Mouse (Mus musculus) midbrain, embryonic 12.5 days (tissue): Measurements from ENCODE around the gene Rexo4. TPM values are rescaled to one million over a fixed set of nuclear protein-coding genes. Genes with fewer than 3 reads are reported as not detected.

Source experiments
- ATAC-seq: fragments of 200-750 bp; cut with Nextera tagmentation; 2 replicates; pipeline ENCODE4 v1.8.0; 2017; ENCODE audit warnings: low read depth, moderate TSS enrichment, moderate library complexity; ENCODE audit not compliant: low FRiP score
- H3K27ac ChIP-seq: fragments of 300-500 bp; sonication (generic); replicated peaks from 2 replicates; pipeline ENCODE4 v1.5.1; 2016; ENCODE audit warnings: mild to moderate bottlenecking
- H3K27me3 ChIP-seq: fragments of 300-500 bp; sonication (generic); 2 replicates; pipeline ENCODE4 v1.6.1; 2016; ENCODE audit warnings: mild to moderate bottlenecking
- H3K36me3 ChIP-seq: fragments of 300-500 bp; sonication (generic); 2 replicates; pipeline ENCODE4 v1.6.1; 2016
- H3K4me1 ChIP-seq: fragments of 300-500 bp; sonication (generic); 2 replicates; pipeline ENCODE4 v1.6.1; 2016
- H3K4me2 ChIP-seq: fragments of 300-500 bp; sonication (generic); replicated peaks from 2 replicates; pipeline ENCODE4 v1.6.1; 2016; ENCODE audit warnings: mild to moderate bottlenecking, moderate library complexity
- H3K4me3 ChIP-seq: fragments of 300-500 bp; sonication (generic); 2 replicates; pipeline ENCODE4 v1.5.1; 2016; ENCODE audit warnings: mild to moderate bottlenecking
- H3K9ac ChIP-seq: fragments of 300-500 bp; sonication (generic); replicated peaks from 2 replicates; pipeline ENCODE4 v1.6.1; 2016; ENCODE audit warnings: mild to moderate bottlenecking, moderate library complexity
- H3K9me3 ChIP-seq: fragments of 300-500 bp; sonication (generic); 2 replicates; pipeline ENCODE4 v1.6.1; 2016; ENCODE audit warnings: mild to moderate bottlenecking
- WGBS: fragments of 180-500 bp; shearing (Covaris S2); methylation state at CpG from one replicate; pipeline ENCODE4 v1.1.7; 2016; 5-methylcytosine and 5-hydroxymethylcytosine counted together
- polyA plus RNA-seq: library from polyadenylated mRNA; unstranded; fragments of >200 nt; fragmentation: Nextera tagmentation; extraction: Ambion mirVana; gene quantifications from 2 replicates; pipeline ENCODE4 v1.2.1, GENCODE M21; 2016

The Rexo4 gene
- polyA plus RNA-seq, 1 experiment from 2014 or later, result 43.0 TPM

DNA sequence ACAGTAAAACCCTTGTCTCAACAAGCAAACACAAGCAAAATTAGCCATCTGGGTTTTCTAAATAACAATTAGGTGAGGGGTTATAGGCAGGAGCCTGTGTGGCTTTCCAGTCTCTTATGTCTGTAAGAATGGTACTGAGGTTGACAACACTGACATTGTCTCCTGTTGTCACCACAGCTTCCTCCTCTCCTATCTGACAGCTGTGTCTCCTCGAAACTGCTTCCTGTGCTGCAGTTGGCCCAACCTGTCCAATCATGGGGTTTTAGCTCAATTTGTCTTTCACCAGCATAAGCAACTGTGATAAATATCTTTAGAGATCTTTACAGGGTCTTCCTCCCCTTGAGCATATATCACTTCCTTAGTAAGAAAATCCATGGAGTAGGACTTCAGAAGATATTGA, 27.8 kb downstream of the Rexo4 start:
- Histone ChIP-seq H3K4me1 (peaks cover 14% of the 10 kb centered on the region), H3K36me3 (no peaks in the 10 kb centered on the region), H3K27me3 (no peaks in the 10 kb centered on the region), H3K9me3 (no peaks in the 10 kb centered on the region), H3K4me3 (no peak overlapping the region), H3K4me2 (no peak overlapping the region), H3K27ac (no peak overlapping the region), H3K9ac (no peak overlapping the region)
- ATAC-seq, result no peak
- WGBS, result 86% methylated on average over 1 of the region's 1 CpGs

DNA sequence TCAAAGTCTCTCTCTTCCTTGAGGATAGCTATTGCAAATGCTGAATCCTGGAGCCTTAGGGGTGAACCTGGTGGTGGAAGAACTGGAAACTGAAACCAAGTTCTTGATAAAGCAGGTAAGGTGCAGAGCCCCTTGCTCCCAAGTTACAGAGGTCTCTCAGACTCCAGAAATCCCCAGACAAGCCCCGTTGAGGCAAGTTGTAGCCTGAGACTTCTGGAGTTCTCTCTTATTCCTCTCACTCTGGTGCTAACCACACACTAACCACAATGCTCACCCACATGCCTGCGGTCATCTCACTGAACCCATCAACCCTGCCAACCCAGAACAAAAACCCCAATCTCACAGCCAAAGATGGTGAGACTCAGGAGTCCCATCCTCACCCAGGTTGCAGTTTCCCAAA, 28.9 kb downstream of the Rexo4 start:
- H3K4me3 ChIP-seq, result no peak overlapping the region
- no peaks in the 10 kb centered on the region for H3K9me3 ChIP-seq
- H3K4me2 ChIP-seq, result no peak overlapping the region
- no peak for ATAC-seq
- peaks cover 23% of the 10 kb centered on the region for H3K4me1 ChIP-seq
- H3K27me3 ChIP-seq, result no peaks in the 10 kb centered on the region
- H3K27ac ChIP-seq, result no peak overlapping the region
- 100% methylated on average over 2 of the region's 2 CpGs for WGBS
- H3K36me3 ChIP-seq, result peaks cover 6% of the 10 kb centered on the region; the same call in 1 of the 2 replicates
- H3K9ac ChIP-seq, result no peak overlapping the region

DNA sequence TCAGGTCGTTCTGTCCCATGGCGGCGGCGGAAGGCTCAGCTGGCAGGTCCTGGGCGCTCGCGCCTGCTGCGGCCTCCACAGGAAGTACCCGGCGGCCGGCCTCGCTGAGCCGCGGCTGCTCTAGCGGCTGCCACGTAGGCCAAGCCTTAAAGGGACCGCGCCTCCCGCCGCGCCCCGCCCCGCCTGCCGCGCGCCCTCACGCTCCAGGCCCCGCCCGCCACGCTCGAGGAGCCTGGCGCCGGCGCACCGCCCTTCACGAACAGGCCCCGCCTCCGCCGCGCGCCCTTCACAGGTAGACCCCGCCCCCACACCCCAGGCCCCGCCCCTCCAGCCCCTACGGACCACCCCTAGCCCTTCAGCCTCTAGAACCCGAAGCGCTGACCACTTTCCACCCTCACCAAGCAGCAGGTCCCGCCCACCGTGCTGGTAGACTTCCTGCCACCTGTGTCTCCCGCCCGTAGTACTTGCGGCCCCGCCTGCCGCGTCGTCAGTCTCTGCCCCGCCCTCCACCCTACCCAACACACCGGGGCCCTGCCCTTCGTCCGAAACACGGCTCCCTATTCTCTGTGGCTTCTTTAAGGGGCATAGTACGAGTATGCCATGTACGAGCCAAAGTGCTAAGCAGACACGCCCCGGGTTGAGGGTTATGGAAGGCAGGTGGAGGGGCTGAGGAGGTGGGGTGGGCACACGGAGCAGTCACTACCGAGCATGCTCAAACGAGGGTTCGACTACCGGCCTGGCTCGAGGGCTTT, 30.7 kb downstream of the Rexo4 start, which contains the start of the genes Surf4 and Stkld1:
Gene Surf4 (minus strand): TSS at position 625 of the 752 bp plus-strand sequence.
Gene Stkld1 (plus strand): TSS at position 744 of the 752 bp plus-strand sequence.
- Histone ChIP-seq H3K36me3 (peaks cover 17% of the 10 kb centered on the region), H3K9ac (peak within 1 kb of the TSS; percentile 99), H3K27ac (peak within 1 kb of the TSS; percentile 81), H3K4me1 (peaks cover 23% of the 10 kb centered on the region), H3K4me3 (peak within 1 kb of the TSS; percentile 94), H3K9me3 (no peaks in the 10 kb centered on the region), H3K27me3 (no peaks in the 10 kb centered on the region), H3K4me2 (peak within 1 kb of the TSS; percentile 76)
- peak; percentile 93 for ATAC-seq
- under 1% methylated on average over 56 of the region's 70 CpGs for WGBS

DNA sequence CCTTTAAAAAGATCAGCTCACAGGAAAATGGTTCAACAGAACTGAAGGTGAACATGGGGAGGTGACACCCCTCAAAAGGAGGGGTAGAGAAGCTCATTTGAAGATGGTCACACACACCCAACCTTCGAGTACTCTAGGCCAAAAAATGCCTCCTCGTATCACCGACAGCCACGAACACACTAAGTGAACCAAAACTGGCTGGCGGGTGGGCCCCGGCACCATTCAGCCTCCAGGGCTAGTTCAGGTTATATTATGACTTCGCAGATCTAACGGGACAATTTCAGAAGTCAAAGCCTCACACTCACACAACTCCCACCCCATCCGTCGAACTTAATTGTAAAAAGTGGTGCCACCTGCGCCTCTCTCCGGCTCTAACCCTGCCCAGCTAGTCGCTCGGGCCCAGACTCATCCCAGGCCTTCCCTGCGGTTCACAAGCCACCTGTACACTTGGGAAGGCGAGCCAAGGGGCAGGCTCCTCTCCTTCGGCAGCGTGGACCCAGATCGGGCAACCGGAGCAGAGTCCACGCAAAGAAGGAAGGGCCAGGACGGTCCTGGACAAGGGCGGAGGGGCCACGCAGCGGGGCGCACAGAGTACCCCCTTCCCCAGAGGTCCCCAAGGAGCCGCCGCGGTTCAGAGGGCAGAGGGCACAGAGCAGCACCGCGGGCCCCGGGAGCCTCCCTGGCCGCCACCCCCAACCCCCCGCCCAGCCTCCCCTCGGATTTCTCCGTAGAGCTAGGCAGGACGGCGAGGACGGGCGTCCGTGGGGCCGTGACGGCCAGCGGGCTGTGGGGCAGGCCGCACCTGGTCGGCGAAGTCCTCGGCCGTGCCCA, 31.5 kb downstream of the Rexo4 start:
- no peak; the same call in none of the 2 replicates for ATAC-seq
- Histone ChIP-seq H3K27me3 (no peaks in the 10 kb centered on the region), H3K4me1 (peaks cover 23% of the 10 kb centered on the region), H3K4me2 (peak overlapping the region; percentile 76), H3K9ac (peak overlapping the region; percentile 99), H3K36me3 (peaks cover 23% of the 10 kb centered on the region), H3K27ac (peak overlapping the region; percentile 81), H3K9me3 (no peaks in the 10 kb centered on the region), H3K4me3 (peak overlapping the region; percentile 94)
- 4% methylated on average over 40 of the region's 49 CpGs for WGBS

GRCm38 (mm10) chr2:26930390-26930789, 33.8 kb downstream of the Rexo4 start:
- Histone ChIP-seq H3K4me2 (no peak overlapping the region), H3K27me3 (no peaks in the 10 kb centered on the region), H3K9me3 (no peaks in the 10 kb centered on the region), H3K36me3 (peaks cover 44% of the 10 kb centered on the region), H3K4me3 (no peak overlapping the region), H3K27ac (no peak overlapping the region), H3K9ac (no peak overlapping the region), H3K4me1 (peaks cover 23% of the 10 kb centered on the region)
- 46% methylated on average over 1 of the region's 1 CpGs for WGBS
- ATAC-seq, result no peak

- Histone ChIP-seq H3K36me3 (peaks cover 68% of the 10 kb centered on the region), H3K9ac (no peak overlapping the region), H3K4me2 (no peak overlapping the region), H3K9me3 (no peaks in the 10 kb centered on the region), H3K4me1 (peaks cover 21% of the 10 kb centered on the region), H3K27me3 (no peaks in the 10 kb centered on the region), H3K4me3 (no peak overlapping the region), H3K27ac (no peak overlapping the region)
- WGBS, result 89% methylated on average over 6 of the region's 6 CpGs
- no peak for ATAC-seq
These were observed 36.3 kb downstream of the Rexo4 start for GRCm38 (mm10) chr2:26927745-26928476.

GRCm38 (mm10) chr2:26921784-26922183, 42.4 kb downstream of the Rexo4 start:
- 89% methylated on average over 9 of the region's 9 CpGs for WGBS
- Histone ChIP-seq H3K36me3 (peaks cover 89% of the 10 kb centered on the region), H3K4me2 (no peak overlapping the region)

DNA sequence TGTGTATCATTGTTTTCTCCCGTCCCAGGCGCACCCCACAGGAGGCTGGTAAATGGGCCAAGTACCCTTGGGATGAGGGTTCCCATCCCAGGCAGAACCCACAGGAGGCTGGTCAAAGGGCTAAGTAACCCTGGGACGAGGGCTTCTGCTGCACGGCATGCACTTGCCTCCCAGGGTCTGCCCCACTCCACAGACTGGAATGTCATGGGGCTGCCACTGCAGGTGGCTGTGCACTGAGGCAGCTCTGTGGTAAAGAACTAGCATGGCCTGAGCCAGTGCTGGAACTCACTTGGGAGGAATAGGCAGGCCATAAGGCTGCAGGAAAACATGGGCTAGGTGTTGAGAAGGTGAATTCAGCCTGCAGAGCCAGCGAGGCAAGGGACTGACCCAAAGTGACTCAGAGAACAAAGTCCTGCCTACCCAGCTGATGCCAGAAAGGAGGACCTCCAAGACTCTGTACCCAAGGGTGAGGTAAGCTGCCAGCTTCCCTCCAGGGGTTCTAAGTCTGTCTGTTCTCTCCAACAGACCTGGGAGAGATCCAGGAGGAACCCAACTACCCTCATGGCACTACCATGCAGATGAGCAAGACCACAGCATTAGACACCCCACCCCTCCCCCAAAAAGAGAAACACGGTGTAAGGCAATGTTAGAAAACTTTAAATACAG, 43.9 kb downstream of the Rexo4 start:
- Histone ChIP-seq H3K27ac (no peak overlapping the region), H3K4me3 (no peak overlapping the region)
- WGBS, result 83% methylated on average over 6 of the region's 6 CpGs

More at GRCm38 (mm10) chr2:26921784-26922183, 42.4 kb downstream of the Rexo4 start:
- no peak for ATAC-seq
- Histone ChIP-seq H3K27me3 (no peaks in the 10 kb centered on the region), H3K4me3 (no peak overlapping the region), H3K4me1 (peaks cover 11% of the 10 kb centered on the region), H3K9ac (no peak overlapping the region), H3K9me3 (no peaks in the 10 kb centered on the region), H3K27ac (no peak overlapping the region)

GRCm38 (mm10) chr2:26919684-26920083, 44.5 kb downstream of the Rexo4 start:
- 87% methylated on average over 3 of the region's 3 CpGs for WGBS
- no peak overlapping the region for H3K4me2 ChIP-seq
- no peak overlapping the region for H3K27ac ChIP-seq
- no peak for ATAC-seq
- H3K9ac ChIP-seq, result no peak overlapping the region
- H3K36me3 ChIP-seq, result peaks cover 68% of the 10 kb centered on the region
- no peak overlapping the region for H3K4me3 ChIP-seq
- H3K4me1 ChIP-seq, result peaks cover 26% of the 10 kb centered on the region
- H3K9me3 ChIP-seq, result no peaks in the 10 kb centered on the region
- no peaks in the 10 kb centered on the region for H3K27me3 ChIP-seq

More for the DNA sequence above, 43.9 kb downstream of the Rexo4 start:
- Histone ChIP-seq H3K4me2 (no peak overlapping the region), H3K27me3 (no peaks in the 10 kb centered on the region), H3K4me1 (peaks cover 20% of the 10 kb centered on the region), H3K36me3 (peaks cover 74% of the 10 kb centered on the region), H3K9me3 (no peaks in the 10 kb centered on the region), H3K9ac (no peak overlapping the region)
- ATAC-seq, result no peak

- H3K27me3 ChIP-seq, result no peaks in the 10 kb centered on the region
- no peak for ATAC-seq
- peak overlapping the region; percentile 74 for H3K4me3 ChIP-seq
- peaks cover 68% of the 10 kb centered on the region for H3K36me3 ChIP-seq
- WGBS, result 3% methylated on average over 13 of the region's 13 CpGs
- peak overlapping the region; percentile 62 for H3K27ac ChIP-seq
- peak overlapping the region; percentile 76 for H3K9ac ChIP-seq
- H3K4me2 ChIP-seq, result peak overlapping the region; percentile 90
- peaks cover 40% of the 10 kb centered on the region for H3K4me1 ChIP-seq
- no peaks in the 10 kb centered on the region for H3K9me3 ChIP-seq
These were observed 47.4 kb downstream of the Rexo4 start for GRCm38 (mm10) chr2:26916738-26917137.
